Mouse (Mus musculus): ENCODE measurements at regions not wholly inside any gene's neighbourhood (a gene's known extent, or its start where the extent isn't known, plus 50 kb on each side); places are given as distances from the start of the nearest gene placed in this dataset.
"Not testable (repeated sequence)": the region's sequence is repeated elsewhere in the genome, so short reads cannot be mapped to it uniquely, and the experiment has no call there.

DNA sequence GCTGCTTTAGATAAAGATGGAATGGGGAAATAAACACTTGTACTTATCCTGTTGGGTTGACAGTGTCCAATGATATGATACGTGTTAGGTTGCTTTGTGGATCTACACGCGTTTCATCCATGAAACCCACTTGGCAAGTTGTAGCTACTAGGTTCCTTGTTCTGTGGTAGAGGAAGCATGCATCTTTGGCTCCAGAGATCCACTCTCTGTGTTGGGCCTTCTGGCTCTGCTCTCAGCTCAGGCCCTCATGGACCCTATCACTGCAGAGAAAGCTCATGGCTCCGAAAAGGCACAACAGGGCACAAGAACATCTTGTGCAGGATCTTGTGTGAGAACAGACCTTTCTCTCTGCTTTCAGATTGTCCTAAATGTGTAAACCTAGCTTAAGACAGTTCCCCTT lies 122.3 kb downstream of the Enc1 start:
- 93% methylated on average over 4 of the region's 4 CpGs for WGBS (ENCODE audit: missing documents)
- Histone ChIP-seq H3K27ac (no peak overlapping the region), H3K36me3 (ENCODE audit: inconsistent target) (no peaks in the 10 kb centered on the region), H3K79me2 (ENCODE audit: inconsistent target) (no peaks in the 10 kb centered on the region), H3K4me3 (ENCODE audit: inconsistent target) (no peak overlapping the region)

DNA sequence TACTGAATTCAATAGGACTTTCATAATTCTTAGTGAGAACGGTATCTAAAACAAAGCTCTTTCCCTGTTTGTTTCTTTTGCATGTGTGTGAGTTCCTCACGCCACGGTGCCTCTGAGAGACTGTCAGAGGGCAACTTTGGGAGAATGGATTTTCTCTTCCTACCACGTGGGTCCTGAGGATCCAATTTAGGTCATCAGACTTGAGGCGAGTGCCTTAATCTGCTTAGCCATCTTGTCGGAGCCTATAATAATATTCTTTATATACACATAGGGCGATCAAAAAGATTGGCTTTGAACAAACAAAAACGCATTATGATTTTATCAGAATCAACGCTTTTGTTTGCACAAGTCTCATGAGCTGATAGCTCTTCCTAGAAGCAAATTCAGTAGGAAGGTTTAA lies 119.6 kb downstream of the Enc1 start:
- no peak overlapping the region for H3K27ac ChIP-seq
- no peaks in the 10 kb centered on the region for H3K79me2 ChIP-seq (ENCODE audit: inconsistent target)
- WGBS (ENCODE audit: missing documents): 92% methylated on average over 9 of the region's 9 CpGs
- no peak overlapping the region for H3K4me3 ChIP-seq (ENCODE audit: inconsistent target)
- no peaks in the 10 kb centered on the region for H3K36me3 ChIP-seq (ENCODE audit: inconsistent target)

DNA sequence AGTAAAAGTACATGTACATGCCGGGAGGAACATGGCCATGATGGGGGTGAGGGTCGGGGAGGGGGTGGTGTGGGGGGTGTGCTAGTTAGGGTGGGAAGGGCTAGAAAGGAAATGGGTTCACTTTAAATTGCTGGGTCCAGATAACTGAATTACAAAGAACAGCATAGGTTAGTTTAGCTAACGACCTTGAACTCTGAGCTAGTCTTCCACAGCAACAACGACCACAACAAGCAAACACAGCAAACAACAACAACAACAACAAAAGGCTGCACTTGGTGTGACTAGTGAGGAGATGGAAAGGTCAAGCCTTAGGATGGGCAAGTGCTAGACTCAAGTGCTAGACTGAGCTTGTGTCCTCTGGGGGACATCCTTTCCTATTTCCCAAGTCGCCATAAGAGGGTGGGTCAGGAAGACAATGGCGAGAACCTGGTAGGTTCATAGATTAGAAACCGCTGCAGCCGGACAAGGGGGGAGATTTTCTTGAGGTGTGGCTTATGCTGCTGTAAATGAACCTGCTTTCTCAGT lies 117.9 kb downstream of the Enc1 start:
- 89% methylated on average over 7 of the region's 8 CpGs for WGBS (ENCODE audit: missing documents)
- no peak overlapping the region for H3K4me3 ChIP-seq (ENCODE audit: inconsistent target)
- no peak overlapping the region for H3K27ac ChIP-seq
- H3K36me3 ChIP-seq (ENCODE audit: inconsistent target): no peaks in the 10 kb centered on the region
- H3K79me2 ChIP-seq (ENCODE audit: inconsistent target): no peaks in the 10 kb centered on the region

DNA sequence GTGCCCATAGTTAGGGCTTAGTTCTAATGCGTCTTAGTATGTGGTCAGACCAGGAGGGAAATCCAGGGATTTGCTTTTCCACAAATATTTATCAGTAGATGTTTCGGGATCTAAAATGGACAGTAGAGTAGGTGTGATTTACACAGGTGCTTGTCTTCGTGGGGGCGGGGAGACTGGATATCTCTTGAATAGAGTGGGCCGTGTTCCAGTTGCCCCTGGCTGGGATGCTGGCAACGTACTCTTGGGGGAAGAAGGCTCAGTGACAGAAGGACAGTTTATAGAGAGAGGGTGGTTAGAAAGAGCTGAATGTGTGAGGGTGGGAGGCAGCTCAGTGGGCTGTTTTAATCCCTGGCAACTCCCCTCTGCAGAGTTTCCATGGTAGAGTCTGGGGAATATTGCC lies 117.4 kb downstream of the Enc1 start:
- 94% methylated on average over 6 of the region's 6 CpGs for WGBS (ENCODE audit: missing documents)
- no peak overlapping the region for H3K4me3 ChIP-seq (ENCODE audit: inconsistent target)
- H3K27ac ChIP-seq: no peak overlapping the region
- H3K36me3 ChIP-seq (ENCODE audit: inconsistent target): no peaks in the 10 kb centered on the region
- no peaks in the 10 kb centered on the region for H3K79me2 ChIP-seq (ENCODE audit: inconsistent target)

DNA sequence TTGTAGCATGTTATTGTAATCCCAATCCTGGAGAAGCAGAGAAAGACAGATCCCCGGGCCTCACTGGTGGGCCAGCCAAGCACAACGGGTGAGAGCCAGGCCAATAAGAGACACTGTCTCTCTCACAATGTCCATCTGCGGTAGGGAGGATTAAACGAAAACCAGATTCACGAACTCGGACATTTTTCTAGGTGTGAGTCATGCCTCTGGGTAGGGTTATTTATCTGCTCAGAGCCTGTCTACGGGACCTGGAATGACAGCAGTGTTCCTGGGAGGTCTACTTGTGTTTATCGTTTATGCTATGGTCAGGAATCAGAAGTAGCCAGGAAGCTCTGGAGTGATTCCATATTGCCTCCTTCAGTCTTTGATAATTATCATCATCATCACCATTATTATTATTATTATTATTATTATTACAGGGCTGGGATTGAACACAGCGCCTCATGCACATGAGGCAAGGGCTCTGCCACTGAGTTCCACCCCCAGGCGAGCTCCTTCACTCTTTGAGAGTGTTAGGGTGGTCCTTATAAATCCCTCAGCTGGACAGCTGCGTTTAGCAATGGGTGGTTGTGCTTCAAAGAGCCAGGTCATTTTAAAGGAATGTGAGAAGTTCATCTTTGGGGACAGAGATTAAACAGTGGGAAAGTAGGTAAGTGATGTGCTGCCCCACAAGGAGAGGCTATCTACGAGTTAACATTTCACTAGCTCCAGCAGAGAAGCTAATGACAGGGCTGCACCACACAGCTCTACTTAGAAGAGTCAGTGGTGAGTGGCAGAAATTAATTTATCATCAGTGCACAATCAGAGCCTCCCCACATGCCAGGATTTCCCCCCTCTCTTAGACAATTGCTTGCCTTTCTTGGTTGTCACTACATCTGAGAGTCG lies 116.3 kb downstream of the Enc1 start:
- Histone ChIP-seq H3K4me3 (ENCODE audit: inconsistent target) (no peak overlapping the region), H3K79me2 (ENCODE audit: inconsistent target) (no peaks in the 10 kb centered on the region), H3K27ac (no peak overlapping the region), H3K36me3 (ENCODE audit: inconsistent target) (no peaks in the 10 kb centered on the region)
- 91% methylated on average over 13 of the region's 13 CpGs for WGBS (ENCODE audit: missing documents)

DNA sequence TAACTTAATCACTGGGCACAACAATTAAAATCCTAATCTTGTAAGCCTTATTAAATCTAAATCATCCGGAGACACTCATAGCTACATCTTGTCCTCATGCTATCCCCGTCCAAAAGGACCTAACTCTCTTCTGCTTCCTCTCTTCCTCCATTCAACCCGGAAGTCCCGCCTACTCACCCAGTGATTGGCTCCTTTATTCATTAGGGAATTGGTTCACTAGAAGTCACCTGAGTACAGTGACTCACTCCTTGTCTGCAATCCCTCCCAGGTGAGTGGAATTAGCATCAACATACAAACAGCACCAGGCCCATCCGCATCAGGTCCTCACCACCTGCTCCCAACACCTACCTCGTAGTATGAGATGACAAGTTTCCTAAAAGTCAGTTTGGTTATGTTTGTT lies 114.5 kb downstream of the Enc1 start:
- WGBS (ENCODE audit: missing documents): 97% methylated on average over 6 of the region's 6 CpGs

DNA sequence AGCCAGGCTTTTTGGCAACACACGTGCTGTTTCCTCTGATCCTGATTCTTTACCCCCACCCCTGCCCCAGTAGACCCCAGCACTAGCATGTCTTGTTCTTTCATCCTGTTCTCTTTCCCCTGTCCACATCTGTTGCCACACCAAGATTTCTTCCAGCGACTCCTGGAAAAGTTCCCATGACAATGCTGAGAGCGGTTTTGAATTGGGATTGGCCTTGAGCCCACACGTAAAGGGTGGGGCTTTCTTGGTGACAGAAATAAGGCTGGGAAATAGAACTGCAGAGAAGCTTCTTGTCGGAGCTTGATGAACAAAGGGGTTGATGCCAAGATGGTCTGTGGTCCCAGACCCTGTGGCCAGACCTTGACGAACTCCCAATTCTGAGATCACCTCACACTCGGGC lies 106.8 kb downstream of the Enc1 start:
- H3K36me3 ChIP-seq (ENCODE audit: inconsistent target): no peaks in the 10 kb centered on the region
- no peaks in the 10 kb centered on the region for H3K79me2 ChIP-seq (ENCODE audit: inconsistent target)
- H3K27ac ChIP-seq: no peak overlapping the region
- H3K4me3 ChIP-seq (ENCODE audit: inconsistent target): no peak overlapping the region
- 92% methylated on average over 7 of the region's 7 CpGs for WGBS (ENCODE audit: missing documents)

More for the DNA sequence above, 114.5 kb downstream of the Enc1 start:
- H3K4me3 ChIP-seq (ENCODE audit: inconsistent target); H3K79me2 ChIP-seq (ENCODE audit: inconsistent target); H3K36me3 ChIP-seq (ENCODE audit: inconsistent target); H3K27ac ChIP-seq: not testable (repeated sequence)

DNA sequence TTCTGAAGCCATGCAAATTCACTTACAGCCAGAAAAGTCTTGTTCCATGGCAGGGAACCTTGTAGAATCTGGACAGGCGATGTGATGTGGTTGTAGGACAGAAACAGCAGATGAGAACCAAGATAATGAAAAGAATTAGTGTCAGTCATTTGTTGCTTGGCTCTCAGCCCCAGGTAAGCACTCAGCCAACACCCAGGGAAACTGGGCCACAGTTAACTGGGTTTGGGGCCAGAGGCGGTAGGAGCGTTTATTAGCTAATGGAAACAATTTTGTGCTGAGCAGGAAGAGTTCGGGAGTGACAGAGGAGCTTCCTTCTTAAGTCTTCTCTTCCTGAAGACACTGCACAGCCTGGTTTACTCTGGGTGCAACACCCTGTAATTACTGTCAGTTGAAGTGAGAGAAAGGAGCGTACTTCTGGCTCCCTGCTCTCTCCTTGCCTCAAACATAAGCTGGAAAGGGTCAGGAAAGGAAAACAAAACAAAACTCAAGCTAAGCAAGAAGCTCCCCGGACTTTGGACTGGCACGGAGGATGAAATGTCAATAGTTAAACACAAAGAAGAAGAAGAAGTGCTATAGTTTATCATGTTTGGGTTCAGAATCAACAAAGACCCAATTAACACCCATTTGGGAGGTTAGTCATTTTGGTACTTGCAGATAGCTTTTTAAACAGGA lies 100.4 kb downstream of the Enc1 start:
- no peak overlapping the region for H3K4me3 ChIP-seq (ENCODE audit: inconsistent target)
- H3K36me3 ChIP-seq (ENCODE audit: inconsistent target): no peaks in the 10 kb centered on the region
- no peaks in the 10 kb centered on the region for H3K79me2 ChIP-seq (ENCODE audit: inconsistent target)
- H3K27ac ChIP-seq: no peak overlapping the region
- WGBS (ENCODE audit: missing documents): 94% methylated on average over 7 of the region's 7 CpGs

DNA sequence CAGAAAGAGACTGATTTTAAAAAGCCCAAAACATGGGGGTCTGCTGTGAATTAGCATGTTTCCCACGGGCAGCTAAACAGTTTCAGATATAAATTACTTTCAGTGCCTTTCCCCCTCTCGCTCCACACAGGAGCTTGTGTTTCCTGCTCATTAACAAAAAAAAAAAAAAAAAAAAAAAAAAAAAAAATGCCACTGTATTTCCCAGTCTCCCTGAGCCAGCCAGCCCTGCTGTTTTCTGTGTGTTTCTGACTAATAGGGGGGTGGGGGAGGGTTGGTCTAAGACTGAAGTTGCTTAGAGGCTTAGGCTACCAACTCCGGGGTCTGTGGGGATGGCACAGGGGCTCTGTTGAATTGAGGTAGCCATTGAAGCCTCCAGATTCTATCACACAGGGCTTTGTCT lies 97.0 kb downstream of the Enc1 start:
- 33% methylated on average over 2 of the region's 3 CpGs for WGBS (ENCODE audit: missing documents)
- no peaks in the 10 kb centered on the region for H3K79me2 ChIP-seq (ENCODE audit: inconsistent target)
- no peak overlapping the region for H3K27ac ChIP-seq
- H3K36me3 ChIP-seq (ENCODE audit: inconsistent target): no peaks in the 10 kb centered on the region
- H3K4me3 ChIP-seq (ENCODE audit: inconsistent target): no peak overlapping the region

DNA sequence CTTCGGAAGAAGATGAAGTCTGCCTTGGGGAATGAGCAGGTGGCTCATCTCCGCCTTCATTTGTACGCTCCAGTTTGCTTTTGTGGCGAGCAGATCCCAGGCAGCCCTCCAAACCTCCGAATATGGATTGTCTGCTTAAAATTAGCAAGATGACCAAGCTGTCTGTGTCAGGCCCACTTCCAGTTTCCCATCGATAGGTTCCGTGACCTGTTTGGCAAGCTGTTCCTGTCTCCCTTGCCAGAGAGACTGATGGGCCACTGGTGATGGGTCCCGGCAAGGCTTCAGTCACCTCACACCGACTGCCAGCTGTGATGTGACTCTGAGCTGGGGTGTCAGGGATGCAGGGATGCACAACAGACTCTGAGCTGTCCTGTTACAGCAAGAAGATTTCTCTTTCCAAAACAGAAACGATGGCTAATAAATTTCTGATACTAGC lies 96.4 kb downstream of the Enc1 start:
- H3K36me3 ChIP-seq (ENCODE audit: inconsistent target): no peaks in the 10 kb centered on the region
- 96% methylated on average over 10 of the region's 10 CpGs for WGBS (ENCODE audit: missing documents)
- no peak overlapping the region for H3K27ac ChIP-seq
- no peaks in the 10 kb centered on the region for H3K79me2 ChIP-seq (ENCODE audit: inconsistent target)
- no peak overlapping the region for H3K4me3 ChIP-seq (ENCODE audit: inconsistent target)

DNA sequence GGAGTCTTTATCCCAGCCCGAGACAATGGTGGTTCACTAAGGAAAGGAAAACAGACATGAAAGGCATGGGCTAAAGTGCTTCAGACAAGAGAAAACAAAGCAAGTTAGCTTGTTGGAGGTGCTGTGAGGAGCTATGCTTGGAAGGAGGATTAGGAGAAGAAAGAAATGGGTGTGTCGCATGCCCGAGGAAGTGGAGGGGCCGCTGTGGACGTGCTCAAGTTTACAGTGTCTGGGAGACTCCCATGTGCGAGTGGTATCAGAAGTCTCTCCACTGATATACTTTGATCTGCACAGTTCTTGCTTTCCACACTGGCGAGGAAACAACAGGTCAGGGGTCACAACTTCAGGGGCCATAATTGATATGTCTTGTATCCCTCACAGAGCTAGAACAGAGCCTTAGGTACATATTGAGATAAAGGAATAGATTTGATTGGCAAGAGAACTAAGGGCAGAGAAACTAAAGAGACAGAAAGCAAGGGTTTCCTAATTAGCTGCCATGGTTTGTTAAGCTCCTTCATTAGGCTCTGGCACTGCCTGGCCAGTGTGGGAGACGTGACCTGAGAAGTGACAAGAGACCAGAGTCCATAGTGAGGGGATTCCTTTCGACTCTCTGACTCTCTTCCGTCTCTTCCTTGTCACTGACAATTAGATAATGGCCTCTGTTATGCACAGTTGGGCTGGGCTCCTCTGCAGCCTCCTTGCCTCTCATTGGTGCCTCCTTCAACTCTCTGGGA lies 93.1 kb downstream of the Enc1 start:
- H3K4me3 ChIP-seq (ENCODE audit: inconsistent target): no peak overlapping the region
- no peaks in the 10 kb centered on the region for H3K36me3 ChIP-seq (ENCODE audit: inconsistent target)
- no peak overlapping the region for H3K27ac ChIP-seq
- H3K79me2 ChIP-seq (ENCODE audit: inconsistent target): no peaks in the 10 kb centered on the region
- 81% methylated on average over 10 of the region's 10 CpGs for WGBS (ENCODE audit: missing documents)

DNA sequence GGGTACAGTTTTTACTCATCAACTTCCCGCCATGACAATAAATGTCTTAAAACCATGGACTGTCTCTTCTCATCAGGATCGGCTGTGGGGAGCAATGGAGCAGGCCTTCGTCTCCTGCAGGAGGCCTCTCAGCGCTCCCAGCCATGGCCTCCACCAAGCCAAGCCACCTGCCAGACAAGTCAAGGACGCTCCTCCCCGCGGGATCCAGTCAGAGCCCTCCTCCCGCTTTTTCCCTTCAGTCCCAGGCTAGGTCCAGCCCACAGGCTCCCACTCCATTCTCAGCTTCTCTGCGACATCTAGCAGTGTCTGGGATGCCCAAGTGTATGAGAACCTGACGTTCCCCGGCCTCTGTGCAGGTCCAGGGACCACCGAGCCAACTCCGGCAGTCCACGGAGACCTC lies 90.2 kb downstream of the Enc1 start:
- Histone ChIP-seq H3K36me3 (ENCODE audit: inconsistent target) (no peaks in the 10 kb centered on the region), H3K79me2 (ENCODE audit: inconsistent target) (no peaks in the 10 kb centered on the region), H3K27ac (no peak overlapping the region), H3K4me3 (ENCODE audit: inconsistent target) (no peak overlapping the region)
- 96% methylated on average over 13 of the region's 14 CpGs for WGBS (ENCODE audit: missing documents)

DNA sequence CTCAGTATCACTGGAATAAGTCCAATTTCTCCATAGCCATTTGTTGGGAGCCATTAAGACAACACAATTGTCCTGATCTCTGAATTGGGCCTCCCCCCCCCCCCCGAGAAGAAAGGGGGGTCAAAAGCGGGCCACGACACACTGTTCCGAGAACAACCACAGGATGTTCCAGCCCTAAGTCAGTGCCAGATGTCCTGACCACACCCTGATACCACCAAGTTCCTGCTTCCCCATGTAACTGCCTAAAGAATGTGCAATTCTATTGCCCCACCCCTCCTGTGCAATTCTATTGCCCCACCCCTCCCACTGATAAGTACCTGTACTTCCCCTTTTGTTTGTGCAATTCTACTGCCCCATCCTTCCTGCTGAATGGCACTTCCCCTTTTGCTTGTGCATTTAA lies 80.4 kb downstream of the Enc1 start:
- not testable (repeated sequence) for H3K79me2 ChIP-seq (ENCODE audit: inconsistent target); H3K27ac ChIP-seq
- 50% methylated on average over 3 of the region's 4 CpGs for WGBS (ENCODE audit: missing documents)

DNA sequence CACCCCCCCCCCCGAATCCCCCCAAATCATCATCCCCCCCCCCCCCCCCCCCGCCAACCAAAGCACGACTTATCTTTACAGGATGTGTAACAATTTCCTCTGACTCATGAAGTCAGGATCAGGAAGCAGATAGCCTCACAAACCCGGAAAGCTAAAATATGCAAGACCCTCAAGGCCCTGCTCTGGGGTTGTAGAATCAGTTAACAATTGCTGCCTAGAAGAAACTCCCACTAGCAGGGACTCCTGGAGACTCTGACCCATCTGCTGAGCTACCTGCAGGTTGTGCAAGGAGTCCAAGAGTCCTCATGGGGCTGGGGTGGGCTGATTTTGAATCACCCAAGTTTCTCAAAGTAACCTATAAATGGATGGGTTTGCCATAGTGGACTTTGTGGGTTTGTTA lies 79.9 kb downstream of the Enc1 start:
- Histone ChIP-seq H3K27ac (no peak overlapping the region), H3K79me2 (ENCODE audit: inconsistent target) (no peaks in the 10 kb centered on the region), H3K4me3 (ENCODE audit: inconsistent target) (no peak overlapping the region), H3K36me3 (ENCODE audit: inconsistent target) (no peaks in the 10 kb centered on the region)
- 23% methylated on average over 1 of the region's 4 CpGs for WGBS (ENCODE audit: missing documents)

More for the DNA sequence above, 80.4 kb downstream of the Enc1 start:
- not testable (repeated sequence) for H3K4me3 ChIP-seq (ENCODE audit: inconsistent target); H3K36me3 ChIP-seq (ENCODE audit: inconsistent target)

DNA sequence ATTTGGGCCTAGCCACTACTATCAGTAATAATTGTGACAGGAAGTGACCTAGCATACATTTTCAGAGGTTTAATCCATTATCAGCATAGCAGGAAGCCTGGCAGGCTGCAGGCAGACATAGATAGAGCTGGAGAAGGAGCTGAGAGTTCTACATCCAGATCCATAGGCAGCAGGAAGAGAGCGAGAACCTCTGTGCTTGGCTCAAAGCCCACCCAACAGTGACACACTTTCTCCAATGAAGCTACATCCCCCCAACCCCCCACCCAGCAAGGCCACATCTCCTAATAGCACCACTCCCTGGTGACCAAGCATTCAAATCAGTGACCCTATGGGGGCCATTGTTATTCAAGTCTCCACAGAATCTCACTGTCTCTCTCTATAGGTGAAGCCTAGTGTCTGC lies 79.4 kb downstream of the Enc1 start:
- Histone ChIP-seq H3K36me3 (ENCODE audit: inconsistent target) (no peaks in the 10 kb centered on the region), H3K4me3 (ENCODE audit: inconsistent target) (no peak overlapping the region), H3K27ac (no peak overlapping the region), H3K79me2 (ENCODE audit: inconsistent target) (no peaks in the 10 kb centered on the region)
- 100% methylated on average over 1 of the region's 1 CpGs for WGBS (ENCODE audit: missing documents)
